Mouse (Mus musculus) MEL (cell line): Measurements from ENCODE around the gene Melk. TPM values are rescaled to one million over a fixed set of nuclear protein-coding genes. Genes with fewer than 3 reads are reported as not detected.

Experiments
- DNase-seq: peaks from one replicate; pipeline ENCODE4 v3.0.0; 2011; ENCODE audit warnings: low read depth, low spot score
- H3K27ac ChIP-seq: 2 replicates; pipeline ENCODE4 v1.5.1; 2012; ENCODE audit warnings: low read depth, mild to moderate bottlenecking, control low read depth, low read length, moderate library complexity; ENCODE audit not compliant: control insufficient read depth
- H3K27me3 ChIP-seq, 2 experiments: fragments of 150-350 bp in 1 of 2; sonication (generic) in 1 of 2; 2 replicates each; pipeline ENCODE4 v1.6.1; 2012; ENCODE audit warnings: low read length in 2 of 2, mild to moderate bottlenecking in 2 of 2, improper control_type of control experiment in 1 of 2, moderate library complexity in 1 of 2; ENCODE audit not compliant: insufficient read depth in 2 of 2, control insufficient read depth in 1 of 2
- H3K36me3 ChIP-seq, 2 experiments: 2 replicates each; pipeline ENCODE4 v1.6.1; 2012 to 2014; ENCODE audit warnings: low read length in 2 of 2, improper control_type of control experiment in 1 of 2, inconsistent platforms in 1 of 2, mild to moderate bottlenecking in 1 of 2; ENCODE audit not compliant: insufficient read depth in 2 of 2, control insufficient read depth in 1 of 2
- H3K4me1 ChIP-seq, 2 experiments: fragments of 150-350 bp in 1 of 2; sonication (generic) in 1 of 2; 2 replicates each; pipeline ENCODE4 v1.6.1; 2012; ENCODE audit warnings: low read length in 2 of 2, improper control_type of control experiment in 1 of 2, mild to moderate bottlenecking in 1 of 2; ENCODE audit not compliant: insufficient read depth in 2 of 2, control insufficient read depth in 1 of 2
- H3K4me3 ChIP-seq, 2 experiments: fragments of 150-350 bp in 1 of 2; sonication (generic) in 1 of 2; 2 replicates each; pipeline ENCODE4 v1.5.1; 2012; ENCODE audit warnings: low read depth in 2 of 2, low read length in 2 of 2, mild to moderate bottlenecking in 2 of 2, moderate library complexity in 2 of 2, control low read depth in 1 of 2, improper control_type of control experiment in 1 of 2; ENCODE audit not compliant: control insufficient read depth in 1 of 2, insufficient read depth in 1 of 2
- H3K79me2 ChIP-seq: 2 replicates; pipeline ENCODE4 v1.6.1; 2012; ENCODE audit warnings: mild to moderate bottlenecking, low read length, moderate library complexity; ENCODE audit not compliant: control insufficient read depth, poor library complexity, insufficient read depth
- H3K9ac ChIP-seq: 2 replicates; pipeline ENCODE4 v1.6.1; 2012; ENCODE audit warnings: low read depth, mild to moderate bottlenecking, control low read depth, low read length, moderate library complexity; ENCODE audit not compliant: control insufficient read depth, poor library complexity, severe bottlenecking
- H3K9me3 ChIP-seq: fragments of 150-350 bp; sonication (generic); replicated peaks from 2 replicates; pipeline ENCODE4 v1.6.1; 2012; ENCODE audit warnings: mild to moderate bottlenecking, low read length, improper control_type of control experiment, moderate library complexity; ENCODE audit not compliant: insufficient read depth
- CHD2 ChIP-seq: IDR thresholded peaks from 2 replicates; pipeline ENCODE4 v1.6.1; 2011; ENCODE audit warnings: low read length, improper control_type of control experiment
- CTCF ChIP-seq, 3 experiments: IDR thresholded peaks in 2 of 3; conservative IDR thresholded peaks in 1 of 3; 2 replicates each; pipeline ENCODE4 v1.5.1; 2011 to 2012; ENCODE audit warnings: low read length in 3 of 3, low read depth in 2 of 3, mild to moderate bottlenecking in 2 of 3, improper control_type of control experiment in 1 of 3, inconsistent platforms in 1 of 3, mixed read lengths in 1 of 3, moderate library complexity in 1 of 3; ENCODE audit not compliant: control insufficient read depth in 1 of 3, insufficient read depth in 1 of 3, poor library complexity in 1 of 3, severe bottlenecking in 1 of 3
- ELF1 ChIP-seq: IDR thresholded peaks from 2 replicates; pipeline ENCODE4 v1.6.1; 2014; ENCODE audit warnings: low read depth, mild to moderate bottlenecking, inconsistent platforms, low read length, improper control_type of control experiment, moderate library complexity
- EP300 ChIP-seq, 2 experiments: IDR thresholded peaks; 2 replicates each; pipeline ENCODE4 v1.6.1; 2011; ENCODE audit warnings: improper control_type of control experiment in 2 of 2, low read length in 2 of 2, low read depth in 1 of 2, mild to moderate bottlenecking in 1 of 2
- ETS1 ChIP-seq: IDR thresholded peaks from 2 replicates; pipeline ENCODE4 v1.6.1; 2012; ENCODE audit warnings: low read depth, mild to moderate bottlenecking, inconsistent platforms, low read length, improper control_type of control experiment, moderate library complexity
- GATA1 ChIP-seq: IDR thresholded peaks from 2 replicates; pipeline ENCODE4 v1.6.1; 2011; ENCODE audit warnings: low read depth, low read length, improper control_type of control experiment
- JUND ChIP-seq: IDR thresholded peaks from 2 replicates; pipeline ENCODE4 v1.6.1; 2011; ENCODE audit warnings: low read depth, mild to moderate bottlenecking, improper control_type of control experiment, low read length
- MAFK ChIP-seq: IDR thresholded peaks from 2 replicates; pipeline ENCODE4 v1.6.1; 2011; ENCODE audit warnings: low read depth, mild to moderate bottlenecking, low read length, improper control_type of control experiment, borderline replicate concordance
- MAX ChIP-seq: IDR thresholded peaks from 2 replicates; pipeline ENCODE4 v1.6.1; 2011; ENCODE audit warnings: low read length, improper control_type of control experiment
- MAZ ChIP-seq: IDR thresholded peaks from 2 replicates; pipeline ENCODE4 v1.6.1; 2012; ENCODE audit warnings: low read depth, mild to moderate bottlenecking, inconsistent platforms, low read length, improper control_type of control experiment
- MEF2A ChIP-seq: IDR thresholded peaks from 2 replicates; pipeline ENCODE4 v1.6.1; 2014; ENCODE audit warnings: low read depth, mild to moderate bottlenecking, inconsistent platforms, low read length, improper control_type of control experiment; ENCODE audit not compliant: poor library complexity, insufficient replicate concordance, severe bottlenecking; ENCODE audit errors: extremely low read depth
- NRF1 ChIP-seq: IDR thresholded peaks from 2 replicates; pipeline ENCODE4 v1.6.1; 2014; ENCODE audit warnings: low read depth, mild to moderate bottlenecking, inconsistent platforms, low read length, improper control_type of control experiment, moderate library complexity; ENCODE audit not compliant: poor library complexity, insufficient read depth, severe bottlenecking
- RAD21 ChIP-seq: IDR thresholded peaks from 2 replicates; pipeline ENCODE4 v1.6.1; 2011; ENCODE audit warnings: mild to moderate bottlenecking, low read depth, low read length, improper control_type of control experiment
- RCOR1 ChIP-seq: IDR thresholded peaks from 2 replicates; pipeline ENCODE4 v1.6.1; 2012; ENCODE audit warnings: low read depth, mild to moderate bottlenecking, inconsistent platforms, low read length, improper control_type of control experiment
- SMC3 ChIP-seq: IDR thresholded peaks from 2 replicates; pipeline ENCODE4 v1.6.1; 2011; ENCODE audit warnings: low read depth, low read length, improper control_type of control experiment
- TAL1 ChIP-seq: IDR thresholded peaks from 2 replicates; pipeline ENCODE4 v1.6.1; 2012; ENCODE audit warnings: mild to moderate bottlenecking, inconsistent platforms, low read length, moderate library complexity, mixed read lengths
- TBP ChIP-seq: IDR thresholded peaks from 2 replicates; pipeline ENCODE4 v1.8.0; 2011; ENCODE audit warnings: low read depth, low read length, improper control_type of control experiment
- TCF12 ChIP-seq: IDR thresholded peaks from 2 replicates; pipeline ENCODE4 v1.6.1; 2014; ENCODE audit warnings: low read depth, mild to moderate bottlenecking, inconsistent platforms, low read length, improper control_type of control experiment, moderate library complexity
- UBTF ChIP-seq: IDR thresholded peaks from 2 replicates; pipeline ENCODE4 v1.6.1; 2012; ENCODE audit warnings: low read depth, mild to moderate bottlenecking, inconsistent platforms, low read length, improper control_type of control experiment, moderate library complexity, borderline replicate concordance; ENCODE audit not compliant: insufficient read depth
- ZC3H11A ChIP-seq: IDR thresholded peaks from 2 replicates; pipeline ENCODE4 v1.6.1; 2012; ENCODE audit warnings: low read depth, mild to moderate bottlenecking, inconsistent platforms, low read length, improper control_type of control experiment
- ZKSCAN1 ChIP-seq: IDR thresholded peaks from 2 replicates; pipeline ENCODE4 v1.6.1; 2012; ENCODE audit warnings: low read depth, mild to moderate bottlenecking, inconsistent platforms, low read length, improper control_type of control experiment, moderate library complexity
- polyA plus RNA-seq, 2 experiments: library from polyadenylated mRNA; stranded (reverse) in 1 of 2; unstranded in 1 of 2; fragments of >175 nt in 1 of 2; fragments of >200 nt in 1 of 2; gene quantifications; 2 replicates each; pipeline versions ENCODE4 v1.2.1 to v1.2.4; 2012; ENCODE audit warnings: low replicate concordance in 2 of 2, low read depth in 1 of 2; ENCODE audit not compliant: insufficient read length in 2 of 2, insufficient read depth in 1 of 2, missing spikeins in 1 of 2
- total RNA-seq: library from RNA; depleted of rRNA; stranded (reverse); fragments of 300-350 nt; gene quantifications from 2 replicates; pipeline ENCODE4 v1.2.3, GENCODE M21; 2012

The Melk gene
- total and polyA plus RNA-seq, 3 experiments: 15.1 to 18.2 TPM; not detected in 1

DNA sequence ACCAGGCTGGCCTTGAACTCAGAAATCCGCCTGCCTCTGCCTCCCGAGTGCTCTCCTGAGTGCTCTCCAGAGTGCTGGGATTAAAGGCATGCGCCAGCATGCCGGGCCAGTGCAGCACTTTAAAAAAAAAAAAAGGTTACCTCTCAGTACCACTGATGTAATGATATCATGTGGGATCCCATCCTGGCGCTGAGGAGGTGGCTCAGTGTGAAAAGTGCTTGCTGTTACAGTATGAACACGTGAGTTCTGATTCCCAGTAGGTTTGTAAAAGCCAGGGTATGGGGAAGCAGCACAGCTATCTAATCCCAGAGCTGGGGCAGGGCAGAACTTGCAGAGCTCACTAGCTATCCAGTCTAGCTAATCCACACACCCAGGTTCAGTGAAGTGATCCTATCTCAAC lies 33.2 kb upstream of the Melk start:
- Histone ChIP-seq H3K9ac (no peak overlapping the region), H3K27me3 (no peaks in the 10 kb centered on the region; a peak in 1 of 4 replicates), H3K36me3 (peaks cover 0 to 2% of the 10 kb centered on the region in 2 experiments; a peak in 1 of 4 replicates), H3K79me2 (no peaks in the 10 kb centered on the region), H3K4me3 (no peak overlapping the region), H3K27ac (no peak overlapping the region), H3K4me1 (no peaks in the 10 kb centered on the region; a peak in 1 of 4 replicates), H3K9me3 (no peaks in the 10 kb centered on the region)
- TF ChIP-seq SMC3 (no peak), CHD2 (no peak), MAX (no peak), EP300 (IDR thresholded peaks at IDR 0.05; ENCODE audit: low read depth in 1 of 2, low read length in 2 of 2) (no peak)
- no peak for DNase-seq

DNA sequence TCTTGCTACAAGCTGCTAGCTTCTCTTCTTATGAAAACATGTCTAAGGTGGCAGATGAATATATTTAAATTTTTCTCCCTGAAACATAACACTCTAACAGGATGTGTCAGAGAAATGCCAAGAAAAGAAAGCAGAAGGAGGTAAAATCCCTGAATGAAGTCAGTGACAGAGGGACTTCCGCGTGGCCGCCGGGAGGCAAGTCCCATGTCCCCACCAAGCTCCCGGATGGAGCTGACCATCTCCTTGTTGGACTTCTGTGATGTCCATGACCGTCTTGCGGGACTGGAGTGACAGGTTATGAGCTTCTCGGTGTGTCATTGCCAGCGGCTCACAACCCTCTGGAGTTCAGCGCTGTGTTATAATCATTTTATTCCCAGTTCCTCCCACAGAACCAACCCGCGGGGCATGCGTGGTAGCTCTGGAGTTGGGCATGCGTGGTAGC lies 31.3 kb upstream of the Melk start:
- peaks cover 0 to 2% of the 10 kb centered on the region in 2 experiments; a peak in 1 of 4 replicates for H3K36me3 ChIP-seq
- no peak overlapping the region for H3K27ac ChIP-seq
- H3K4me3 ChIP-seq: no peak overlapping the region
- no peak overlapping the region for H3K9ac ChIP-seq
- H3K4me1 ChIP-seq: no peaks in the 10 kb centered on the region; a peak in 1 of 4 replicates
- no peaks in the 10 kb centered on the region for H3K27me3 ChIP-seq
- DNase-seq: no peak
- no peak for TF ChIP-seq RAD21
- no peak for TF ChIP-seq JUND
- TF ChIP-seq MEF2A: no peak
- TF ChIP-seq RCOR1: no peak
- no peak for TF ChIP-seq SMC3
- TF ChIP-seq UBTF: no peak
- TF ChIP-seq ZKSCAN1: no peak
- TF ChIP-seq MAX: no peak
- no peak for TF ChIP-seq CTCF (IDR thresholded peaks at IDR 0.05 in 2 of 3, conservative IDR thresholded peaks at IDR 0.05 in 1 of 3; ENCODE audit: control insufficient read depth in 1 of 3, insufficient read depth in 1 of 3, low read depth in 2 of 3, low read length in 3 of 3, poor library complexity in 1 of 3, severe bottlenecking in 1 of 3)
- TF ChIP-seq TAL1: no peak
- TF ChIP-seq GATA1: no peak
- no peak for TF ChIP-seq TBP
- TF ChIP-seq MAZ: no peak
- no peaks in the 10 kb centered on the region for H3K79me2 ChIP-seq
- no peaks in the 10 kb centered on the region for H3K9me3 ChIP-seq

DNA sequence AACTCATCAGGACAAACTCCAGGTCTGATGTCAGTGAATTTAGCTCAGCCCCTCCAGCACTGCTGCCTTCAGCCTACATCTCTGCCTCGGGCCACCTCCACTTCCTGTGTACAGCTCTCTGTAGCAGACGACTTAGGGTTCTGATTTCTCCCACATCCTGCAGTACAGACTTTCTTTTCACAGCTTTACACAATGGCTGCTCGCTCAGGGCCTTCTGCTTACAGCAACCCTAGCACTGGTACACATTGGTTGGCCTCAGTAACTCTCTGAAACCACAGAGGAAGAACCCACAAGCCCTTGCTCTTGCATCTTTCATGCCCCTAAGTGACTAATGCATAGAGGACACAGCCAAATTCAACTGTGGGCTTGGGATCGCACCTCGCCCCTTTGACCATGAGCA lies 29.5 kb upstream of the Melk start:
- no peak overlapping the region for H3K4me3 ChIP-seq
- no peak for DNase-seq
- H3K27ac ChIP-seq: no peak overlapping the region
- no peaks in the 10 kb centered on the region for H3K36me3 ChIP-seq
- no peaks in the 10 kb centered on the region for H3K79me2 ChIP-seq
- no peaks in the 10 kb centered on the region for H3K9me3 ChIP-seq
- TF ChIP-seq ETS1 (no peak), MAX (no peak), NRF1 (no peak), ZC3H11A (no peak), MAFK (no peak), TCF12 (no peak), RAD21 (no peak), TAL1 (no peak), MAZ (no peak), SMC3 (no peak), ELF1 (no peak)
- no peaks in the 10 kb centered on the region for H3K4me1 ChIP-seq
- H3K9ac ChIP-seq: no peak overlapping the region
- H3K27me3 ChIP-seq: peaks cover 0 to 1% of the 10 kb centered on the region in 2 experiments; a peak in 2 of 4 replicates
